Mouse (Mus musculus) C2C12 (cell line): ENCODE results near the gene Hs3st5.

Experiments used
- CEBPB ChIP-seq: IDR thresholded peaks from one replicate; pipeline ENCODE4 v1.6.1; 2011; ENCODE audit warnings: low read depth, mild to moderate bottlenecking, control low read depth, moderate library complexity
- CTCF ChIP-seq: IDR thresholded peaks from one replicate; pipeline ENCODE4 v1.5.1; 2011; ENCODE audit not compliant: control insufficient read depth, insufficient read depth, insufficient read length
- FOSL1 ChIP-seq: IDR thresholded peaks from one replicate; pipeline ENCODE4 v1.8.0; 2011; ENCODE audit warnings: mild to moderate bottlenecking, low read length; ENCODE audit not compliant: poor library complexity, insufficient read depth, severe bottlenecking
- MAX ChIP-seq: IDR thresholded peaks from one replicate; pipeline ENCODE4 v1.6.1; 2011; ENCODE audit warnings: mild to moderate bottlenecking, control low read depth
- MYOD1 ChIP-seq: IDR thresholded peaks from one replicate; pipeline ENCODE4 v1.6.1; 2011; ENCODE audit warnings: low read depth; ENCODE audit not compliant: control insufficient read depth, insufficient read length
- MYOG ChIP-seq: IDR thresholded peaks from one replicate; pipeline ENCODE4 v1.6.1; 2011; ENCODE audit not compliant: control insufficient read depth, insufficient read length; ENCODE audit errors: extremely low read depth
- USF1 ChIP-seq: IDR thresholded peaks from one replicate; pipeline ENCODE4 v1.6.1; 2011; ENCODE audit warnings: low read depth, mild to moderate bottlenecking, control low read depth, moderate library complexity

DNA sequence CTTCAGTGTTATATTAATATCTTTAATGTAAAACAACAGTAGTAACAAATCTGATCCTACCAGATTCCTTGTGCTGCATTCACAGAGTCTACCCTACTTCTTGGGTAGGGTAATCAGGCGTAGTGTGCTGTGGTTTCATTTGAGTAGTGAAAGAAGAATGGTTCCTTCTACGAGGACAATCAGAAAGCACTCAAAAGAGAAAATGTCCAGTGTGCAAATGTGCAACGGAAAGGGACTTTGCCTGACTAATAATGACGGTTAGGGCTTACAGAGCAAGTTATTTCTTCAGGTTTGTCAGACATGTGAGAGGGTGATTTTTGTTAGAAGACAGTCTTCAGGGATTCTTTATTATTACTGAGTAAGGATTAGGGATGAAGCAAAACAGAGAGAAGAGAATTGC lies 29.1 kb upstream of the Hs3st5 start:
- TF ChIP-seq CTCF (no peak), CEBPB (no peak), MAX (no peak), USF1 (no peak), MYOD1 (no peak), FOSL1 (no peak), MYOG (no peak)
